Mouse (Mus musculus) urinary bladder, adult 18-20 months (tissue): ENCODE measurements at regions not wholly inside any gene's neighbourhood (a gene's known extent, or its start where the extent isn't known, plus 50 kb on each side); places are given as distances from the start of the nearest gene placed in this dataset.

Experiments used
- DNase-seq, 2 experiments: peaks; one replicate each; pipeline ENCODE4 v3.0.0; 2022; ENCODE audit warnings: low spot score in 2 of 2, mixed read lengths in 2 of 2

DNA sequence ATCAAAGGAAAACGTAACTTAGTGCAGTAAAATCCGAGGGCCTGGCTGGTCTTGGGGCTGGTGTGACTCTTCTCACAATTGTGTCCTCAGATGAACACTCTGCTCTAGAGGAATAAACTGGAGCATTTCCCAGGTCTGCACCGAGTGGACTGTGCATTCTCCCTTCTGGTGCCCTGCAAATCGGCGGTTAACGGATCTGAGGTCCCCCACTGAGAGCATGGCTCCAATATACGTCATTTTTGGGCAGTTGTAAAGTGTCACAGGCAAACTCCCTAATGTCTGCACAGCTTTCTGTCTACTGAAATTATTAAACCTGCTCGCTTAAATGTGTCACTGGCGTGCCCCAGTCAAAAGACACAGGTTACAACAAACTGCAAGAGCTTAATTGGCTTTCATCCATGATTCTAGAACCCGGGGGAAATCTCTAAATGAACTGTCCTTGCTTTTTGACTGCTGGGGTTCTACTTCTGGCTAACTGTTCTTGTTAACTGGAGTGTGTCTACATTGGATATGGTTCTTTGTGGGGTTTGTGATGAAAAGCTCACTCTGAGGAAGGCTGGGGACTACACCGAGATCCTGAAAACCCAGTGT lies 93.7 kb upstream of the Gm47985 start:
- DNase-seq = no peak

DNA sequence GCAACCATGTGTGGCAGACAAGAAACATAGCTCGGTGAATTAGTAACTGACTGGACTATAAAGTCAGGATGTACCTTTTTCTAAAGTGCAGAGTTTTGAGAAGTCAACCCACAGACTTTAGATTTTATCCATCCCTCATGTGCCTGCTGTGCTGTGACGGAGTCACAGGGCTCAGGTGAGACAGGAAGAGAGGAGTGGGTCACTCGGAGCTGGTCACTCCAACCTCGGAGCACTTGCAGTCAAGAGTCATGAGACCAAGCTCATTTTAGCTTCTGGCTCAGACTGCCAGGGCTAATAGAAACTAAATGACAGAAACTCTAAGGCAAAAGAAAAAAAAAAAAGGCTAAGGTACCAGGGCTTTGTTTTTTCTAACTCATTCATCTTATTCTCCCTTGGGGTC lies 90.3 kb upstream of the Gm47985 start:
- no peak for DNase-seq

DNA sequence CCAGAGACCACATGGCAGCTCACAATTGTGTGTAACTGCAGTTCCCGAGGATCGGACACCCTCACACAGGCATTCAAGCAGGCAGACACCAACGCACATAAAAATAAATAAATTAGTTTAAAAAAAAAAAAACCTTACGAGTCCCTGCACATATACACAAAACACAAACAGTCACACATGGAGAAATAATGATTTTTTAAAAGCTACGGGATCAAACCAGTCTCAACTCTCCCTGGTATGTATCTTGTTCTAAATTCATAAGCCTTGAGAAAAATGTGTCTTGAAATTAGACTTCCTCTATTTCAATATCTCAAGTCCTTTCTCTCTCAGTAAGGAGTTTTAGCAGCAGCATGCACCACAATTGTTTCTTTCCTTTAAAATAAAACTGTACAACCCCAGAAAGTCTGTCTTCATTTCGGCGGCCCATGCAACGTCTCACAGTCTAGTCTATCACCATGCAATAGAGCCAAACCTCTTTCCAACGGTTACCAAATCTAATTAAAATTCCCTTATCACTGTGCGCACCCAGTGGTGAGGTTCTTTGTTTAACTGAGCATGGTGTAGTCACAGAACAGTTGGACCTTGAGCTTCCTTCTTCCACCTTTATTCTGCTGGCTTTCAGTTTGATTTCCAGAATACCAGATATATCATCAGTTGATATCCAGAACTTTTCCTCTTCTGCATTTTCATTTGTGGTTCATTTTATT lies 86.8 kb upstream of the Gm47985 start:
- no peak for DNase-seq

DNA sequence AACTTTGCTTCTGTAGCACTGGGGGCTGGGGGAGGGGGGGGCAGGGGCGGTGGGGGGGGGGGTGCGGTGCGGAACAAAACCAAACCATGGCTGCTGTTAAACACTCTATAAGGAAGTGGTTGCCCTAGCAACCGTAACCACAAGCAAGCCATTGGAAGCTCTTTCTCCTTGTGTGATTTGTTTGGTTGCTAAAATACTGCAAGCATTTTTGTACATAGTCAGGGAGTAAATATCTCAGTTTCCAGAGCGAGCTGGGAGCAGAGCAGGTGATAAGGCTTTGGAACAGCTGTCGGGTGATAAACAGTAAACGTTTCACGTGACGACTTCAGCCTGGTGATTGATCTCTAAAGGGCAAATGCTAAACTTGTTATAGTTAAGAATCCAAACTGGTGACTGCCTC lies 86.3 kb upstream of the Gm47985 start:
- DNase-seq = no peak

DNA sequence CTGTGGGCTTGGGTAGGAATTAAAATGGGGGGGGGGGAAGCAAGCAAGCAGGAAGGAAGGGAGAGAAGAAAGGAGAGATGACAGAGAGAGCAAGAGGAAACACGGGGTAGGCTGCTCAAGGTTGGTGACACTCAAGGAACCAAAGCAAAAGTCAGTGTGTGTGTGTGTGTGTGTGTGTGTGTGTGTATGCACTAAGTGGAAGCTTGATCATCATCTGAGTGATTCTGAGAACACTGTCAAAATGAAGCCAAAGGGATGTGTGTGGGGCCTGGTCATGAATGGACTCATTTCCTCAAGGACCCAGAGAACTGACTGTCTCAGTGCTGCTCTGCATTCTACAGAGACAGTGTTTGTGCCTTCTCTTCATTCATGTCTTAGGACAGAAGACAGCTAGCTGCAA lies 84.8 kb upstream of the Gm47985 start:
- DNase-seq = no peak

DNA sequence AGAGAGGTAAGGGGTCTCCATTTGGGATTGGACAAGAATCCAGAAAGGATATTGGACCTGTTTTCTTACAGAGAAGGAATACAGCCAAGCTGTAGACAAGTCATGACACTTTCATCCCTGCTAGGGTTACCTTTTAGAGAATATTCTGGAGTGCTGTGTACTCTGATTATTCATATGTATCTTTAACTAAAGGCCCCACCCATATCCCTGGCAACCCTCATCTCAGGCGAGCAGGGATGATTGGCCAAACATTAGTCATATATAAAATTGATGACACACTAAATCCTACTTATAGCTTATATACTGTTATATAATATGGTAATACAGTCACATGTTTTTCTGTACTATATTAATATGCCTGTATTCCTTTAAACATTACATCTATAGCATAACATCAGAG lies 83.6 kb upstream of the Gm47985 start:
- no peak for DNase-seq

DNA sequence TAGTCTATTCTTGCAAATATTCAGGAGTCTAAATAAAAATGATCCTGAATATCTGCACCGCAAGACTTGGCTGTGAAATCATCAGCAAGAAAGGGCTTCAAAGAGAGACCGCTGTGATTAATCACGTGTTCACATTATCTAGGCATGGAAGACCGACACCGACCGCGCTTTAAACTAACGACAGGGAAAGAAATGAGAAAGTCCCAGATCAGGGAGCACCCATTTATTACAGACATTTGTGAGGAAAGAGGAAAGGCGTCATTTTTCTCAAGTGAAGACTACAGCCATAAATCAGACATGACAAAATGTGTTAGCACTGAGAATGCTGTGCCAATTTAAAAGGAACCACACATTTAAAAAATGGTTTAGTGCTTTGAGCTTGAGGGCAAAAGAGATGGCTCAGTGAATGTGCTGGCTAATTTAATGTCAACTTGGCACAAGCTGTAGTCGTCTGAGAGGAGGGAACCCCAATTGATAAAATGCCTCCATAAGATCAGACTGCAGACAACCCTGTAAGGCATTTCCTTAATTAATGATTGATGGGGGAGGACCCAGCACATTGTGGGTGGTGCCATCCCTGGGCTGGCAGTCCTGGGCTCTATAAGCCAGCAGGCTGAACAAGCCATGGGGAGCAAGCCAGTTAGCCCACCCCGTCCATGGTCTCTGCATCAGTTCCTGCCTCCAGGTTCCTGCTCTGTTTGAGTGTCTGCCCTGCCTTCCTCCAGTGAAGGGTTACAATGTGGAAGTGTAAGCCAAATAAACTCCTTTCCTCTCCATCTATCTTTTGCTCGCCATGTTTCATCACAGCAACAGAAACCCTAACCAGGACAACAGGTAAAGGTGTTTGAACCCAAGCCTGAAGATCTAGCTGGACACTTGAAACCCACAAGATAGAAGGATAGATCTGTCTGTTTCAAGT lies 81.5 kb upstream of the Gm47985 start:
- DNase-seq = no peak

DNA sequence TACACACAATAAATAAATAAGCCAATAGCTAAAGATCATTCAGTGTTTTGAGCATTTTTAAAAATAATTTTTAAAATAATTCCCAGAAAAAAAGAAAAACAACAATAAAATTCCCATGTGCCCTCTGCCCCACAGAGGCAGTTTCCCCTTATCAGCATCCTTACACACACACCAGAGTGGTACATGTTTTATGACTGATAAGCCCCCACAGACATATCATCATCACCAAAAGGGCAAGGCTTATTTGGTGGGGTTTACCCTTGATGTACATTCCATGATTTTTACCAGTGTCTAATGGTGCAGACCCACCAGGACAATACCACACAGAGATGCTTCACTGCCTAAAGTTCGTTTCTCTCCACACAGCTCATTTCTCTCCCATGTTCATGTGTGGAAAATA lies 80.8 kb upstream of the Gm47985 start:
- no peak for DNase-seq

DNA sequence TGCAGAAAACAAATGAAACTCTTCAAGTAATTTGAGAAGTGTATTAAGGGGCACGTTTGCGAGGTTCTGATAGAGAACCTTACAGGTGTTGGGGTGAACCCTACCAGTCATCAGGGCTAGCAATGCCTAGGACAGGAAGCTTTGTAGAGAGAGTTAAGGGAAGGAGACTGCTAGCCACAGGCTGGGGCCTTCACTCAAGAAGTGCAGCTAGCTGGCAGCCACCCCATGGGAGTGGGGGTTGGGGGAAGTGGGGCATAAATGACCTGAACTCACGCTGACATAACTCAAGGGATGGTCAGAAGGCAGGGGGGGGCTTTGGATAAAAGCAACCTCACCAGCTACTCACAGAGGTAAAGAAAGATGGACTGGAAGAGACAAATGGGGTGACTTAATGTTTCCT lies 80.3 kb upstream of the Gm47985 start:
- DNase-seq = no peak

DNA sequence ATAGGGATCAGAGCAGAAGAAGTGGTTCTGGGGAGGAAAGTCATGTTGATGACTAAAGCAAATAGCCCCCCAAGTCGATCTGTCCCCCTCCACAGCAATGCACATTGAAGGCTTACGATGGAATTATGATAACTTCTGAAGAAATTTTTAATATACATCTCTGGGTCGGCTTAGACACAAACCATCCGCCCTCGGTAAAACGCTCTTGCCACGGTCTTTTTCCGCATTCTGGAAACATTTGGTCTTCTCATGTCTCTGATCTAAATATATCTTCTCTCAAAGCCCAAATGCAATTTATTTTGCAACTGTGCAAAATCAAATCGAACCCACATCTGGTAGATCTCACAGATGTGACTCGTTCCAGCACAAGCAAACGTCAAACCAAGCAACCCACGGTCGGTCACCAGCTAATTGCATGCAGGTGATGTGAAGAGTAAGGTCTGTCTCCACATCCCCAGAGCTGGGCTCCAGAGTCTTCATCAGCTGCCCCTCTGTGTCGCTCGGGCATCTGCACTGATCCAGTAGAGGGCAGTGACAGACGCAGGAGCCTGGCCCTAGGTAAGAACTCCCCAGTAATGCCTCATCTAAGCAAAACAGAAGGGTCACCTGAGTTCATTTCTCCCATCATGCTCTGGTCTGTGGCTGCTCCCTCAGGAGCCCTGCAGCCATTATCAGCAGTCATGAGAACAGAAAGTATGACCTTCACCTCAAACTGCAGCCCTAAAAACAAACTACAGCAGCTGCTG lies 79.5 kb upstream of the Gm47985 start:
- DNase-seq = no peak

DNA sequence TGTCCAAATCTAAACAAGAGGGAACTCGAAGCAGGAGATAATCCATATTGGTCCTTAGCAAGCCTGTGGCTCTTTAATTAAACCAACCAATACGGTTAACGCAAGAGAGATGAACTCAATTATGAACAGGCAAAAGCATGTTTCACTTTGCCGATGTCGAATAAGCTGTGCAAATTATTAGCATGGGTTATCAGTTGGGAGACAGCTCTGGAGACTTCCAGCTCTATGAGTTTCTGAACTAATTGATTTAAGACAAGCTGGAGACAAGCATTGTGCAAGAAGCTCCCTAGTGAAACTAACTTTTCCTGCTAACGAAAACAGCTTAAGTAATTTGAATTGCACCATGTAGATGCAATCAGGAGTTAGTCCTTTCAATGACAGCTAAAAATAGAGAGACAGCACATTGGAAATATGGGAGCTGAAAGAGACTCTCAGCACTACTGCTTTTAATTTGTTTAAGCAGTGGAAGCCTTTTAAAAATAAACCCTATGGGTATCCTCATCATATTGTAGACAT lies 78.8 kb upstream of the Gm47985 start:
- no peak for DNase-seq

DNA sequence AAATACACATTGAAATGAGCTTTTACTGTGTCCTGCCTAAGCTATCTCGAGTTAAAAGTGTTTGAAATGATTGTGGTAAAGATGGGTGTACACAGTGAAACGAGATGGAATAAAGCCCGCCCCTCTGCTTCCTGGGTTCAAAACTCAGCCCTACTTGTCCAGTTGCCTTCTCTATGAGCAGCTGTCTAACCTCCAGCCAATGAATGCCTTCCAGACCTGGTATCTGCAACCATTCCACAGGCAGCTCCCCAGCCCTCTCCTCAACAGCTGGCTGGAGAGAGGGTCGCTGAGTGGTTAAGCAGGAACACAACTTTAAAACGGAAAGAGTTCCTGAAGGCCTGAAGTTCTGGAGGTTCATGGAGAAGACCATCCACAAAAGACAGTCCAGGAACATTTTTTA lies 78.0 kb upstream of the Gm47985 start:
- no peak for DNase-seq

DNA sequence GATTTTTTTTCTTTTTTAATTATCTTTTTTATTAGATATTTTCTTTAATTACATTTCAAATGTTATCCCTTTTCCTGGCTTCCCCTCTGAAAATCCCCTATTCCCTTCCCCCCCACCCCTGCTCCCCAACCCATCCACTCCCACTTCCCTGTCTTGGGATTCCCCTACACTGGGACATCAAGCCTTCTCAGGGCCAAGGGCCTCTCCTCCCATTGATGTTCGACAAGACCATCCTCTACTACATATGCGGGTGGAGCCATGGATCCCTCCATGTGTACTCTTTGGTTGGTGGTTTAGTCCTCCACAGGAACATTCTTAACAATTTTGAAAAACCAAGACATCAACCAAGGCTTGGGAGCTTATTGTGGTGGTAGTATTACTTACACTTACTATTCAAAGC lies 77.5 kb upstream of the Gm47985 start:
- no peak for DNase-seq

DNA sequence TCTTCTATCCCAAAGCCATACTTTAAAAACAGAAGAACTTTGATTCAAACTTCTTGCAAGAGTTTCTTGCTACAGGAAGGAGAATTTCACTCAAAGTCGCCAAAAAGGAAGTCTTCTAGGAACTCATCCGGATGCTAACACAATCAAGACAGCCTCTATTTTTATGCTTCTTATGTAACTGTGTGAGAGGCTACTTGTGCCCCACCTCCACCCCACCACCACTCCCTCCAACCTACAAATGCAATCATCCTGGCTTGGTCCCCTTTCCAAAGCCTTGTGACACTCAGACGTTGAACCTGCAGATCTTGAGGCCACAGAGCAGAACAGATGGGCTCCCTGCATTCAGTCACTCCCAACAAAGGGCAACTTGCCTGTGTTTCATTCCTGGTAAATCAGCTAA lies 77.1 kb upstream of the Gm47985 start:
- no peak for DNase-seq

DNA sequence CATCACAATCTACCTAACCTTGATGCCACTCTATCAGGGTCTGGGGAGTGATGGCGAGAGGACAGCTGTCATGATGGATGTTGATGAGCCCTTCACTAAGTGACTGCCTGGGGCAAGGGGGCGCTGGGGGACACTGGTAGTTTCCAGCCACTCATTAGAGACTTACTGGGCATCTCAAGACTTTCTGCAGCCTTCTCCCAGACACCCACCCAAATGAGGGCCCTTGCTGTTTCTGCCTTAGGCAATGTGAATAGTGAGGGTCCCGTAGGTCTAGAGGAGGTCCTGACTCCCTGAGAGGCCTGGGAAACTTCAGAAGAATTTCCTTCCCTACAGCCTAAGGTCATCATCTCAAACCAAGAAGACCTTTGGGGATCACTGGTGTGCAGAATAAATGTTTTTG lies 74.9 kb upstream of the Gm47985 start:
- no peak for DNase-seq

DNA sequence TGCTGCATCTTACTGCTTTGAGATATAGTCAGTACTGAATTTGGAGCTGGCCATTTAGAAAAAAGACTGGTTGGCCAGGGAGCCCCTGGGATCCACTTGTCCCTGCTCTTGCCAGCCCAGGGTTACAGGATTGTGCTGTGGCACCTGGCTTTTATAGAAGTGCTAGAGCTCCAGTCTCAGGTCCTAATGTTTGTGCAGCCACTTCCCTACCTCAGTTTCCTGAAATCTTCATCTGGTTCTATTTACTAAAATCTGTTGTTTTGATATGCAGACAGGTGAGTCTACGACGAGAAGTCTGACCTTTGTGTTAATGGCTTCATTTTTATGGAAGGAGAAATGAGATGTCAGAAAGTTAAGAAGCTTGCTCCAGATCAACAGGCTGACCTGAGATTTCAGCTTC lies 73.0 kb upstream of the Gm47985 start:
- no peak for DNase-seq

DNA sequence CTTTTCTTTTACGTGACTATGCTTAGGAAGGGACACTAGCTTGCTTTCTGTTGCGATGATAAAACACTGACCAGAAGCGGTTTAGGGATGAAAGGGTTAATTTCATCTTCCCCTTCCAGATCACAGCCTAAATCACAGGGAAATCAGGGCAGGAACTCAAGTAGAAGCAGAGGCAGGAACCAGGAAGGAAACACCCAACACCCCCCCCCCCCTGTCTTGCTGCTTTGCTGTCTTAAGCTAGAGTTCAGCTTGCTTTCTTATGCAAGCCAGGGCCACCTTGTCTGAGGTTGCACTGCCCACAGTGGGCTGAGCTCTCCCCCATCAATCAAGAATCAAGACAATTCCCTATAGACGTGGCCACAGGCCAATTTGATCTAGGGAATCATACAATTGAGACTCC lies 71.9 kb upstream of the Gm47985 start:
- no peak for DNase-seq

DNA sequence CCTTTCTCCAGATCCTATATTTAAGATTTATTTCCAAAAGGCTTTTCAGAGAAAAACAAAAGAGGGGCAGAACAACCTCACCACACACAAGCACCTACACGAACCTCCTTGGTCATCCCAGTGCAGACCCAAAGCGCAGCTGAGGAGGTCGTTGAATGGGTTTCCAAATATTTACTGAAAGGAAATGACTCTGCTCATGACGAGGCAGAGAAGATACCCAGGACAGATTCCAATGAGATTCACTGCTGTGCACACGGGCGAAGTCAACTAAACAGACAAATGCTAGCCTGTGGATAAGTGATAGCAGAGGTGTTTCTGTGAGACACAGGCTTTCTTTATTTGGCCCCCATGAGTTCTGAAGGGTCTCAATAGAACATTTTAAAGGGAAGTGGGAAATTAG lies 70.7 kb upstream of the Gm47985 start:
- no peak for DNase-seq

DNA sequence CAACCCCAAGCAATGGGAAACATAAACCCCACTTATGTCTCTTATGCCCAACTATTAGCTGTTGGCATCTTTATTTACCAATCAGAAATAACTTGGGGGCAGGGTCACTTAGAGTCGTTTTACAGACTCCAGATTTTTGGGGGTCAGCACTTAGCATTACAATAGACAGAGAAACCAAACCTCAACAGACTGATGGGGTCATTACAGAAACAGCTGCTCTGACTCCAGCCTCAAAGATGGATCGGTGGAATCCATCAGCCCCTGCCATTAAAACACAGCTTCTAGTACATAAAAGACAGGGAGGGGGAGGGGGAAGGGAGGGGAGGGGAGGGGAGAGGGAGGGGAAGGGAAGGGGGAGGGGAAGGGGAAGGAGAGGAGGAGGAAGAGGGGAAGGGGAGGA lies 69.9 kb upstream of the Gm47985 start:
- DNase-seq = no peak

DNA sequence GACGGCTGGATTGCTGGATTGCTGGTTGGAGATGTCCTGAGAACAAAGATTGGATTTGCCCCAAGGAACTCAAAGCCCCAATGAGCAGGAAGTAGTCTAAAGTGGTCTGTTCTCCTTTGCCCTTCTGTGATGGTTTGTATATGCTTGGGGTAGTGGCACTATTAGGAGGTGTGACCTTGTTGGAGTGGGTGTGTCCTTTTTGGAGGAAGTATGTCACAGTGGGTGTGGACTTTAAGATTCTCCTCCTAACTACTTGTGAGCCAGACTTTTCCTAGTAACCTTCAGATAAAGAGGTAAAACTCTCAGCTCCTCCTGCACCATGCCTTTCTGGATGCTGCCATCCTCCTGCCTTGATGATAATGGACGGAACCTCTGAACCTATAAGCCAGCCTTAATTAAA lies 69.1 kb upstream of the Gm47985 start:
- DNase-seq = no peak

DNA sequence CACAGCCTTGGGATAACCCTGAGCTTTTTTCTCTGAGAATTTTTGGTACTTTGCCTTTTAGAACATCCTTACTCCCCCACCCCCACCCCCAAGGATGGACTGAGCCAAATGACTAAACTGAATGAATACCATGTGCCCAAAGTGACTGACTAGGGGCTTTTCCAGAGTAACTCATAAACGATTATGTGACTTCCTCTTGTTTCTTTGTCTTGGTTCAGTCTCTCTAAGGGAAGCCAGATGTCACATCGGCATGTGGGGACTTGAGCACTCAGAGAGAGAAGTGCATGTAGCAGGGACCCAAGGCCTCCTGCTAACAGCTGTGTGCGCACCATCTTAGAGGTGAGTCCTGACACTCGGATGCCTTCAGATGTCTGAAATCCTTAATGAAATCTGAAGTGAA lies 63.8 kb upstream of the Gm47985 start:
- no peak for DNase-seq

DNA sequence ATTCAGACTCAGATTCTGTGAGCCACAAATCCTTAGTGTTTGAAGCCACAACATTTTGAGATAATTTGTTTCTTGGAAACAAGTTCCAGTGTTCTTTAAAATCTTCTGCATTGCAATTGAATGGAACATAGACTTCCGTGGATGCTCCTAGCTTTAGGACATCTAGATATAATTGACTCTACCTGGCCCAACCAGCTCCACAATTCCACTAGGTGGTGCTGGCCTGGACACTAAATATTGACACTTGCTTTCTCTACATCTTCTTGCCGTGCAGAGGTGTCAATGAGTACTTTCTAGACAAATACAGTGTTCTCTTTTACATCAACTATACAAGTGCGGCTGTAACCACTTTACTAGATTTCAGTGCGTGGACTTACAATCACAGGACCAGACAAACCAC lies 63.4 kb upstream of the Gm47985 start:
- no peak for DNase-seq
